In the genomic region with DNA sequence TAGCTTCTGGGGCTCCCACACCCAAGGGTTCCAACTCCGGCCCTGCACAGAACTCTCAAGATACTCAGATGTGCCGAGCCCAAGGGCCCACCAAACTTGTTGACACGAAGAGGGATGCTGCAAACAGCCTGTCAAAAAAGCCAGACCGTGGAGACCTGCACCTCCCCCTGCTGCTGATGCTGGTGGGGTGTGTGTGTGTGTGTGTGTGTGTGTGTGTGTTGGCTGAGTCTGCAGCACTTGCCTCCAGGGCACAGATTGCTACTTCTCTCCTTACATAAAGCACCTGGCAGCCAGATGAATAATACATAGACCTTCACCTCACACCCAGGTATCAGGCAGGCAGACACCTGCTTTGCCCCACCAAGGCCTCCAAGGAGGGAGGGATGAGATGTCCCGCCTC, we compare ENCODE assay signal across 8 mouse cellular contexts. TPM values are rescaled to one million over a fixed set of nuclear protein-coding genes. Genes with fewer than 3 reads are reported as not detected.
DNase-seq lines count a peak whose midpoint lies in the region; ATAC-seq lines count a peak whose summit lies in the region.

No protein-coding gene starts in this region.

- no peaks in the 10 kb centered on the region for H3K27me3 ChIP-seq in heart, embryonic 16.5 days (ENCODE audit: control insufficient read depth, insufficient read depth, low read length)
- H3K27me3 ChIP-seq in midbrain, embryonic 12.5 days: peaks cover 12% of the 10 kb centered on the region; the same call in 1 of the 2 replicates

- H3K4me3 ChIP-seq in heart, embryonic 16.5 days (ENCODE audit: low read length): peak overlapping the region; percentile 100
- peak overlapping the region; percentile 96 for H3K4me3 ChIP-seq in midbrain, embryonic 12.5 days

- WGBS in heart, embryonic 16.5 days: 8% methylated on average over 5 of the region's 5 CpGs
- WGBS in midbrain, embryonic 12.5 days: 31% methylated on average over 5 of the region's 5 CpGs

- peaks cover 58% of the 10 kb centered on the region for H3K4me1 ChIP-seq in heart, embryonic 16.5 days (ENCODE audit: control insufficient read depth, insufficient read depth, low read length)
- H3K4me1 ChIP-seq in midbrain, embryonic 12.5 days: peaks cover 27% of the 10 kb centered on the region

- H3K9me3 ChIP-seq in heart, embryonic 16.5 days (replicated peaks; ENCODE audit: control insufficient read depth, low read length): no peaks in the 10 kb centered on the region
- H3K9me3 ChIP-seq in midbrain, embryonic 12.5 days: no peaks in the 10 kb centered on the region

- peak overlapping the region; percentile 99 for H3K9ac ChIP-seq in heart, embryonic 16.5 days (ENCODE audit: low read length)
- H3K9ac ChIP-seq in midbrain, embryonic 12.5 days (replicated peaks): peak overlapping the region; percentile 95

- intact Hi-C loops in left cerebral cortex, postnatal 36 days (cut with DNase I): loop anchor here (5.0 kb wide), 1 partner anchor 40 kb away; no protein-coding TSS in a partner anchor

- DNase-seq in kidney, postnatal 4 days: peak; percentile 41 to 58
- no peak for DNase-seq in kidney, adult 11 months
- DNase-seq in T-cell, adult 2 months (ENCODE audit: low spot score): peak; percentile 23
- no peak for DNase-seq in left cerebral cortex, postnatal 36 days (ENCODE audit: low spot score in 2 of 2)
- DNase-seq in spleen, postnatal 4 days (ENCODE audit: low spot score in 2 of 2): no peak
- DNase-seq in right cerebral cortex, postnatal 4 days: no peak

- peak overlapping the region; percentile 85 for H3K27ac ChIP-seq in heart, embryonic 16.5 days (ENCODE audit: low read length)
- no peak overlapping the region for H3K27ac ChIP-seq in midbrain, embryonic 12.5 days (replicated peaks)

- peaks cover 3% of the 10 kb centered on the region for H3K36me3 ChIP-seq in heart, embryonic 16.5 days (ENCODE audit: control insufficient read depth, insufficient read depth)
- no peaks in the 10 kb centered on the region for H3K36me3 ChIP-seq in midbrain, embryonic 12.5 days

- ATAC-seq in heart, embryonic 16.5 days (replicated peaks; ENCODE audit: extremely low read depth, insufficient read depth, low FRiP score): no peak
- no peak for ATAC-seq in midbrain, embryonic 12.5 days (ENCODE audit: low FRiP score, low read depth)

- peak overlapping the region; percentile 97 for H3K4me2 ChIP-seq in heart, embryonic 16.5 days (ENCODE audit: low read depth, low read length)
- peak overlapping the region; percentile 72 for H3K4me2 ChIP-seq in midbrain, embryonic 12.5 days (replicated peaks)

RNA-seq across cellular contexts. Expression of a gene that starts 1.2 kb away (rescaled TPM):
- 71.7 and 75.2 TPM in 2 replicates for polyA plus RNA-seq in heart, embryonic 16.5 days (2015; fragmentation: Nextera tagmentation; extraction: Ambion mirVana)
- 47.1 and 47.9 TPM in 2 replicates for polyA plus RNA-seq in midbrain, embryonic 12.5 days (2016; fragmentation: Nextera tagmentation; extraction: Ambion mirVana)
- 10 to 100 TPM; 67.6 to 73.5 TPM for total RNA-seq in left cerebral cortex, postnatal 36 days (2021)

RNA-seq across cellular contexts. Expression of a gene that starts 53.2 kb away (rescaled TPM):
- polyA plus RNA-seq in heart, embryonic 16.5 days (2015; fragmentation: Nextera tagmentation; extraction: Ambion mirVana): 54.0 and 70.2 TPM in 2 replicates
- 267 and 291 TPM in 2 replicates for polyA plus RNA-seq in midbrain, embryonic 12.5 days (2016; fragmentation: Nextera tagmentation; extraction: Ambion mirVana)
- 100 to 1,000 TPM; 135 to 154 TPM for total RNA-seq in left cerebral cortex, postnatal 36 days (2021)

RNA-seq across cellular contexts. Expression of a gene that starts 55.8 kb away (rescaled TPM):
- polyA plus RNA-seq in heart, embryonic 16.5 days (2015; fragmentation: Nextera tagmentation; extraction: Ambion mirVana): 3.9 and 4.1 TPM in 2 replicates
- 0.97 and 1.2 TPM in 2 replicates for polyA plus RNA-seq in midbrain, embryonic 12.5 days (2016; fragmentation: Nextera tagmentation; extraction: Ambion mirVana)
- total RNA-seq in left cerebral cortex, postnatal 36 days (2021): 1 to 10 TPM; 1.6 to 2.0 TPM

Comparison
In these comparisons a context has a peak if more than half of its experiments do, and no peak if none do; other contexts are left out.
1. DNase-seq: peak in kidney, postnatal 4 days (2 of 2) and T-cell, adult 2 months (single experiment); none in kidney, adult 11 months (single experiment), left cerebral cortex, postnatal 36 days (0 of 2), spleen, postnatal 4 days (0 of 2) and right cerebral cortex, postnatal 4 days (single experiment).